Mouse (Mus musculus) frontal cortex, adult (tissue): ENCODE measurements around the gene Tlcd1.
A peak's percentile ranks its signal among the peaks of the same experiment; 100 is the strongest.

Source experiments
- ATAC-seq: cut with Nextera tagmentation; 2 replicates; pipeline ENCODE4 v1.9.2; 2017; ENCODE audit warnings: mild to moderate bottlenecking, moderate library complexity, mixed read lengths; ENCODE audit not compliant: low TSS enrichment

Tlcd1 gene

DNA sequence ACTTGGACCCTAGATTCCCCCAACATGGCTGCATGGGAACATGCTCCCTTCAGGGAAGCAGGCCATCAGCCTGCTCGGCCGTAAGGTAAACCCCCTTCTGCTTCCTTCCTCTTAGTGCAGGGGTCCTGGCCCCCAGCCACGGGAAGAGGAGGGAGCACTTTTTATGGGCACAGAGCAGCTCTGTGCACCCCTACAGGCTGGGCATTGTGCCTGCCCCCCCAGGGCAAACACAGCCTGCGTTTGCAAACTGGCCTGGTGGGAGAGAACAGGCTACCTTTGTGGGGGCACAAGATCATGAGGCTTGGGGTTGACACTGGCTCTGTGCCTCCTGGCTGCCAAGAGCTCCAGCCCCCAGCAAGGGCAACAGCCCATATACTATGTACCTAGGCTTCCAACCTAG, 14.5 kb upstream of the Tlcd1 start:
- ATAC-seq = no peak

DNA sequence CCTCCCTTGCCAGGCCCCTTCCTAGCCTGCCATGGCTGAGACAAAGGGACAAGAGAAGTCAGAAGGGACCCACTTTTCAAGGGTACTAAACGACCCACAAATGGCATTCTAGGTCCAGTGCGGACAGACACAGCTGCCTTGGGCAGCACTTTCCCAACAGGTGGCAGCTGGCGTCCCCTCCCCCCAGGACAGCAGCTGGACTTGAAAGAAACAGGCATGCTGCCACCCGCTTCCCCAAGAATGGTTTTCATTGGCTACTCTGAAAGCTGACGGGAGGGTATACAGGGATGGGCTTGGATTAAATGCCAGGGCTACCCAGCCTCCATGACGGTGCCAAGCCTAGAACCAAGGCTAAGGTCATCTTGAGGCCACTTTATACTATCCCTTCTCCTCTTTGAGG, 14.0 kb upstream of the Tlcd1 start:
- ATAC-seq = no peak

DNA sequence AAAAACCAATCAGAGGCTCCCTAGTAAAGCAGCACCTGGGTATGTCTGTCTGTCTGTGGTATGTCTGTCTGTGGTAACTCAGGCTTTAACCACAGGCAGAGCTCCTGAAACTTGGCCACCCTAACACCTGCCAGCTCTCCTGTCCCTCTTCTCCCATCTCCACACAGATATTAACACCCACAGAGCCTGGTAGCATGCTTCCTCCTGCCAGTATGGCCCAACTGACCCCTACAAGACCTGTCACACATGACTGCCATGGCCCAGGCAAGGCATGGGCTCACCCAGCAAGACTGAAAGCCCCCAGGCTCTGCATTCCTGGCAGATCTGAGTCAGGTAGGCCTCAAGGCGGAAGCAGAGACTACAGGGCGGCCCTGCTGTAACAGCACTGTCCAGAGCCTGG, 13.5 kb upstream of the Tlcd1 start:
- no peak for ATAC-seq

- ATAC-seq = no peak
Measured at GRCm38 (mm10) chr11:78163681-78164603, 12.6 kb upstream of the Tlcd1 start.

- ATAC-seq = no peak
Measured at GRCm38 (mm10) chr11:78164604-78164923, 11.9 kb upstream of the Tlcd1 start.

DNA sequence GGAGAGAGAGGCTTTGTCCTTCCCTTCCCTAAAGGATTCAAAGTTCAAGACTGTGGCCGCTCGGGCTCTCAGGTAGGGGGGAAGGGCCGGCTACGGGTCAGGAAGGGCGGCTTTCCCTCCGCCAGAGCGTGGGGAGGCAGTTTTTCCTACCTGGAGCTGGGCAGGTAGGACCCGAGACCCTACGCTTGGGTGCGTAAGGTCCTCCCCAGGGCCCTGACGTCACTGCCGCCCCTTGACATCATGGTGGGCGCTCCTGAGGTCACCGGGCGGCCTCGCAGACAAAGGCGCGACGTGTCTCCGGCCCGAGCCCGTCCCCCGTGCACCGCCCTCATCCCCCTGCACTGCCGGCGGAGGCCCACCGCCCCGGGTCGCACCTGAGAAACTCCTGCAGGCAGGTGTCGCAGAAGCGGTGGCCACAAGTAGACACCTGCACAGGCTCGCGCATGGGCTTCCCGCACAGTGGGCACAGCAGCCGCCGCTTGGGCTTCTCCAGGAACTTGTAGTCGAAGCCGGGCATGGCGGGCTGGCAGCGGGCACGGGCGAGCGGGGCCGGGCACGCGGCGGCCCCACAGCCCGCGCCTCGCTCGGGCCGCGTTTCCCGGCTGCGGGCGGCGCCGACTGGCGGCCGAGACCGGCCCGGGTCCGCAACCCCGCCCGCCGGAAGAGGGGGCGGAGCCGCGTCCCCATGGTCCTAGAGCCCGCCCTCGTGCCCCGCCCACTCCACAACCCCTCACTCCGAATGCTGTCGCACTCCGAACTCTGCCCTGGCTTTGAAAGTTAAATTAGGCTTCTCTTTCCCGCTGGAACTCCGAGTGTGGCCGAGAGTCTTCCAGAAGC, 11.4 kb upstream of the Tlcd1 start, which contains the start of gene Traf4:
TSS of gene Traf4 (minus strand) at position 666 of the 837 bp plus-strand sequence.
- ATAC-seq = peak; percentile 51

- ATAC-seq = 0 out of 2 replicates have a peak, but pooled peaks have one; percentile 9
Measured at GRCm38 (mm10) chr11:78165761-78166109, 10.8 kb upstream of the Tlcd1 start.

GRCm38 (mm10) chr11:78166161-78166560, 10.3 kb upstream of the Tlcd1 start:
- no peak for ATAC-seq

GRCm38 (mm10) chr11:78166640-78167039, 9.9 kb upstream of the Tlcd1 start:
- ATAC-seq = no peak

DNA sequence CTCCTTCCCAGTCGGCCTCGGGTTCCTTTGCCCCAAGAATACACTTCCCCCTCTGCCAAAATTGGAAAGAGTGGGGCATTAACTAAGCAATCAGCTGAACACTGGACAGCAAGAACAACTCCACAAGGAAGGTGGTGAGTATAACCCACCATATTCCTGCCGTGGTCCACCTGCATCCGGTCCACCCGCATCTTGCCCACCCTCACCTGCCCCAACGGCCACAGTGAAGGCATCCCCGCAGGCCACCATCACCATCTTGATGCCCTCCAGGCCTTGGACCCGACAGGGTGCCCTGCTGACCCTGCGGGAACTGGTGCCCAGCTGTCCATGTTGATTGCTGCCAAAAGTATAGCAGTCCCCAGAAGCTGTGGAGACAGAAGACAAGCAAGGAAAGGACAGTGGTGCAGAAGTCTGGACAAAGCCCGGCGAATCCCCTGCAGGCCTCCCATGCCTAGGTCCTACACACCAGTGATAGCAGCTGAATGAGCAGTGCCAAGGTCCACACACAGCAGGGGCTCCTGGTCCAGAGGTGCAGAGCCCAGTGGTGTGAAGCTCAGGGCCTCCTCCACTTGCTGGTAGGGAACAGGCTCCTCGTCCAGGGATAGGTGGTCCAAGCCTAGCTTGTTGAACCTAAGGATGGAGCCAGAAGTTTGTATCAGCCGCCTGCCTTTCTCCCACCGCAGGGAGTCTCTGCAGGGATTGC, 9.1 kb upstream of the Tlcd1 start:
- no peak for ATAC-seq

DNA sequence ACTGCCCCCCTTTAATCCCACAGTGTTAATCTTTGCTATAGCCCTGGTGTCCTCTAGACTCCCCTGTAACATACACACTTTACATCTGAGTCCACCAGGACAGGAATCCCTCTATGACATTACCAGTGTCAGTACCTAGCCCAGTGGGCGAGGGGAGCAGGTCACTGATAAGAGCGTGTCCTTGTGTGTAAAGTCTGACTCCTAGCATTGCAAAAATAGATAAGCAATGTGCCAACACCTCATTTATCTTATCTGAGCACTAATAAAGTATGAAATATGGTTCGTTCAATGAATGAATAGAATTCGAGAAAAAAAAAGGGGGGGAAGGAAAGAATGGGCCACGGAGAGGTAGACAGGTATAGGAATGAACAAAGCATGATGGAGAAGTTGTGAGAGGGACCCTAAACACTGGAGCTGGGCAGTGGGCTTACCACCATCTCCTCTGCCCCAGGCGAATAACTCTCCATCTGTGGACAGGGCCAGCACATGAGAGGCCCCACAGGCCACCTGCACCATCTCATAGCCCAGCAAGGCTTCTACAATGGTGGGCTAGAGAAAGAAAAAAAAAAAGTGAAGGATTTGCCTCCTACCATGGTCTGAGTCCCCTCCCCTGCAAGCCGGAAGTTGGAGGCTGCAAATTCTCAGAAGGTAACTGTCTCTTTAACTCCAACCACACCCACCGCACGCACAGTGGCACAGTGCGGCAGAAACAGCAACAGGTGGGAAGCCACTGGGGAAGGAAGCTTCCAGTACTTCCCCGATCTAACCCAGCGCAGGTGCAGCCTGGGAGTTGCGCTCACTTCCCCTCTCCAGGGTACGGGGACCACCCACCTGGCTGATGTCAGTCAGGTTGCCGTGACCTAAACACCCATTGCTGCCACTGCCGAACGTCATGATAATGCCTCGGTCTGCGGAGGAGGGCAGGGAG, 7.7 kb upstream of the Tlcd1 start:
- ATAC-seq = no peak

- no peak for ATAC-seq
Measured at GRCm38 (mm10) chr11:78170306-78170705, 6.2 kb upstream of the Tlcd1 start.

DNA sequence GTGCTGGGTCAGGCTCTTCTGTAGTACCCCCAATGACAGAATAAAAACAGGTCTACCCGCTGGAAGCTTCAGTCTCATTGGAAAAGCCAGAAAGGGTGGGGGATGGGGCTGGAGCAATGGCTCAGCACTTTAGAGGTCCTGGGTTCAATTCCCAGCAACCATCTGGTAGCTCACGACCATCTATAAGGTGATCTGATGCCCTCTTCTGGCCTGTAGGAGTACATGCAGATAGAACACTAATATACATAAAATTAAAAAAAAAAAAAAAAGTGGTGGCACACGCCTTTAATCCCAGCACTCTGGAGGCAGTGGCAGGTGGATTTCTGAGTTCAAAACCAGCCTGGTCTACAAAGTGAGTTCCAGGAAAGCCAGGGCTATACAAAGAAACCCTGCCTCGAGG, 5.2 kb upstream of the Tlcd1 start:
- no peak for ATAC-seq

DNA sequence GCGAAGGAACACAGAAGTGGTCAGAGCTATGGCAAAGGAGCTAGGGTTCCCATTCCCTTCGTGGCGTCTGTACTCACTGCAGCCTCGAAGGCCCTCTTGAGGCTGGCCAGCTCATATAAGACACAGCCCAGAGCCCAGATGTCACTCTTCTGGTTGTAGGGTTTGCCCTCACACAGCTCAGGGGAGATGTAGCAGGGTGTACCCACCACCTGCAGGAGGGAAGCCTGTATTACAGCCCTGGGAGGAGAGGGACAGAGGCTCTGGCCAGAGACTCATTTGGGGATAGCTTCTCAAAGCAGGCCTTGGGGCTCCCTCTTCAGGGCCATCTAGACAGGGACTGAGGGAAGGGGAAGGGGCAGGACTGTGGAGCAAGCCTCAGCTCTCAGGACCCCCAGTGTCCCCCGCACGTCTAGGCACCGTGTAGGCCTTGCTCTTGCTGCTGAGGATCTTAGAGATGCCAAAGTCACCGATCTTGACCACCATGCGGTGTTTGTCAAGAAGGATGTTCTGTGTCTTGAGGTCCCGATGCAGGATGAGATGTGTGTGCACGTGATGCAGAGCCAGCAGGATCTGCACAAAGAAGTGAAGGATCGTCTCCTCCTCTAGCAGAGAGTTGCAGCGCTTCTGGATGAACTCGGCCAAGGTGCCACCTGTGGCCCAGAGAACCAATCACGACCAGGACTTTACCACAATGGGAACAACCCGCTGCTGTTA, 4.3 kb upstream of the Tlcd1 start:
- no peak for ATAC-seq

GRCm38 (mm10) chr11:78172748-78173383, 3.6 kb upstream of the Tlcd1 start:
- no peak for ATAC-seq

- ATAC-seq = no peak
Measured at GRCm38 (mm10) chr11:78174506-78174905, 2.0 kb upstream of the Tlcd1 start.

- ATAC-seq = no peak
Measured at GRCm38 (mm10) chr11:78175771-78176401, 625 bp upstream of the Tlcd1 start.

DNA sequence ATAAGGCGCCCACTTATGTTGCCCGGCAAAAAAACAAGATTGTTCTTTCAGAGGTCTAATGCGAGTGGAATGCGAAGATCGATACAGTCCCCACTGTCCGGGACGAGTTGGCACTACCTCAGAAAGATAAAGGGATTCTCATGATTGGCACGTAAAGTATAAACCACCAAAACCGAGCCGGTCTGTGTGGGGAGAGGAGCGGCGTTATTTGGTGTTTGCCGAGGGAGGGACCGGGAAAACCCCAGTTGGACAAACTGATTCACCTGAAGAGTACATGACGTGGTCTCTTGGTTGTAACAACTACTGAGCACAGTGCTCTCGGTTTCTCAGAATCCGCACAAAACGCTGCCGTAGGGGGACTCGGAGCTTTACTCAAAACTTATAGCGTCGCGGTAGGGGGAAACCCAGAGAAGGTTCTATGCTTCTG, 407 bp downstream of the Tlcd1 start:
- ATAC-seq = no peak

DNA sequence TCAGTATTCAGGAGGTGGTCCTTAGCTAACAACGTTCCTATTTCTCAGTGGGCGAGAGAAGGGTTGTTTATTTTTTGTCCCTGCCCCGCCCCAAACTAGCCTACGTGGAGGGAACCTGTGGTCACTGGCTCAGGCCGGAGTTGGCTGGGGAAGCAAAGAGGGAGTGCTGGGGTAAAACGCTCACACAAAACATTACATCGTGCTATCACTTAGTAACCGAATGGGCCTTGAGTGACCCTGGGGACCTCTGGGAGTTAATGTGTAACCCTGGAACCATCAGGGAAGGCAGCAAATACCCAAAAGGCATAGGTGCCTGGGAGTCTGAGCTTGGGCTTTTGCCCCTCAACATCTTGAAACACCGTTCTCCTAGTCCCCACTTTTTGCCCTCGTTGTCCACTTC, 926 bp downstream of the Tlcd1 start:
- ATAC-seq = peak; percentile 1; the same call in 1 of the 2 replicates
